In the genomic region with DNA sequence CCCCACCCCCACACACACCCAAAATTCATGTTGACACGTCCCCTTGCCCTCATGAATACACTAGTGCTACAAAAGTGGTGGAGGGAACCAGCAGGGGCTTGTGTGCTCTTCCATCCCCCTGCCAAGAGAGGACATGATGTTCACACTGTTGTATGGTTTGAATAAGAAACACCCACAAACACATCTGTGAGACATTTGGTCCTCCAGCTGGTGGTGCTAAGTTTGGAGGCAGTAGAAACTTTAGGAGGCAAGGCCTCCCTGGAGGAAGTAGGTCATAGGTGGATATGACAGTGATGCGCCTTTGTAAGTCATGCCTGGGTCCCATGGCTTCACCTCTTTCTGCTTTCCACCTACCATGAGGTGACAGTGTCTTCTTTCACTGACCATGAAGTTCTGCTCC, we compare ENCODE assay signal across 19 mouse cellular contexts.
A peak's percentile ranks its signal among the peaks of the same experiment; 100 is the strongest.
DNase-seq lines count a peak whose midpoint lies in the region; ATAC-seq lines count a peak whose summit lies in the region.
"Had no signal": no experiment of that assay in that cellular context is flagged by ENCODE, and none has a peak within 500 bp of the region (broad histone marks: within the 10 kb centered on the region; RNA-seq: fewer than 3 reads in every experiment).

No protein-coding gene starts in this region.

- intact Hi-C loops in left cerebral cortex, postnatal 36 days (cut with DNase I) = no loop called here
- intact Hi-C loops in left cerebral cortex, postnatal 10 days (cut with DNase I) = no loop called here

- DNase-seq in frontal cortex, postnatal 10 days (ENCODE audit: low spot score in 2 of 2) = no peak
- peak; percentile 61 for DNase-seq in layer of hippocampus, adult 9-11 months
- no peak for DNase-seq in layer of hippocampus, postnatal 14 days (ENCODE audit: low spot score in 2 of 2)
- peak; percentile 46 to 58 for DNase-seq in left cerebral cortex, postnatal 36 days (ENCODE audit: low spot score in 2 of 2)
- DNase-seq in left cerebral cortex, postnatal 10 days (ENCODE audit: extremely low spot score in 1 of 2, low spot score in 2 of 2) = no peak
- DNase-seq in Muller cell, postnatal 12 days (ENCODE audit: inconsistent ontology term) = peak; percentile 42
- DNase-seq in gastrocnemius, adult 18-20 months (ENCODE audit: low spot score) = no peak
- DNase-seq: adrenal gland, postnatal 14 days; cerebellum, adult 11-12 months; cerebellum, adult 8-10 months; cerebellum, postnatal 10 days; cerebellum, postnatal 36 days; embryo, embryonic 11 days; gastrocnemius, adult 2 months; gastrocnemius, postnatal 14 days; heart, adult 11 months had no signal

- peak; percentile 21 for ATAC-seq in frontal cortex, adult (ENCODE audit: low TSS enrichment)
- ATAC-seq: forebrain, embryonic 15.5 days; Patski had no signal

Comparison
In these comparisons a context has a peak if more than half of its experiments do, and no peak if none do; other contexts are left out.
1. DNase-seq: peak in layer of hippocampus, adult 9-11 months (single experiment), left cerebral cortex, postnatal 36 days (2 of 2) and Muller cell, postnatal 12 days (single experiment); none in frontal cortex, postnatal 10 days (0 of 2), layer of hippocampus, postnatal 14 days (0 of 2), left cerebral cortex, postnatal 10 days (0 of 2) and gastrocnemius, adult 18-20 months (single experiment).